In genomic region chr5:8850851-8851250, GRCm38 (mm10) we compare ENCODE assay signal across 24 mouse cellular contexts. TPM values are rescaled to one million over a fixed set of nuclear protein-coding genes. Genes with fewer than 3 reads are reported as not detected.
DNase-seq lines count a peak whose midpoint lies in the region; ATAC-seq and TF ChIP-seq lines count a peak whose summit lies in the region.
"Had no signal": no experiment of that assay in that cellular context is flagged by ENCODE, and none has a peak within 500 bp of the region (broad histone marks: within the 10 kb centered on the region; RNA-seq: fewer than 3 reads in every experiment).

No protein-coding gene starts in this region.

- H3K4me3 ChIP-seq in E14TG2a.4 (replicated peaks; ENCODE audit: low read length) (peak overlapping the region; percentile 14; the same call in 1 of the 2 replicates), ES-Bruce4 (ENCODE audit: low read depth, low read length) (no peak overlapping the region; the same call in 1 of the 2 replicates), ES-E14 (ENCODE audit: insufficient read depth in 1 of 2, low read depth in 1 of 2, low read length in 2 of 2, poor library complexity in 1 of 2, severe bottlenecking in 1 of 2) (no peak overlapping the region)
- H3K4me3 ChIP-seq in layer of hippocampus, adult 2 months, result no peak overlapping the region
- H3K4me3 ChIP-seq in midbrain, embryonic 11.5 days (ENCODE audit: low read depth, low read length), result no peak overlapping the region
- H3K4me3 ChIP-seq: embryonic facial prominence, embryonic 13.5 days; embryonic facial prominence, embryonic 15.5 days; erythroblast, embryonic 14.5 days; forebrain, embryonic 10.5 days; forebrain, embryonic 12.5 days had no signal

- no peak for TF ChIP-seq POLR2A in ES-Bruce4 (IDR thresholded peaks at IDR 0.05; ENCODE audit: insufficient read depth, low read length)

- H3K9me3 ChIP-seq in E14TG2a.4 (ENCODE audit: low read length) (no peaks in the 10 kb centered on the region), ES-Bruce4 (replicated peaks; ENCODE audit: control insufficient read depth, insufficient read depth, low read length, poor library complexity, severe bottlenecking) (no peaks in the 10 kb centered on the region), ES-E14 (ENCODE audit: control insufficient read depth, insufficient read depth, low read depth, low read length) (no peaks in the 10 kb centered on the region)
- H3K9me3 ChIP-seq in midbrain, embryonic 11.5 days (ENCODE audit: control insufficient read depth, low read length), result no peaks in the 10 kb centered on the region
- H3K9me3 ChIP-seq: embryonic facial prominence, embryonic 13.5 days; embryonic facial prominence, embryonic 15.5 days; forebrain, embryonic 10.5 days; forebrain, embryonic 12.5 days had no signal

- in situ Hi-C loops in ES-E14 (cut with MboI; ENCODE audit: low sequenced_read_pairs in 2 of 2, unreplicated experiment in 2 of 2), result no loop called here

- H3K9ac ChIP-seq in ES-Bruce4 (ENCODE audit: low read depth, poor library complexity, severe bottlenecking) (0 out of 2 replicates have a peak overlapping the region, but pooled peaks have one; percentile 40), ES-E14 (ENCODE audit: insufficient read depth, low read depth, low read length, poor library complexity, severe bottlenecking) (peak overlapping the region; percentile 15; the same call in 1 of the 2 replicates)
- H3K9ac ChIP-seq in midbrain, embryonic 11.5 days (ENCODE audit: low read length), result no peak overlapping the region
- H3K9ac ChIP-seq: embryonic facial prominence, embryonic 13.5 days; embryonic facial prominence, embryonic 15.5 days; forebrain, embryonic 12.5 days had no signal

- ATAC-seq in midbrain, embryonic 11.5 days (ENCODE audit: low FRiP score), result no peak
- ATAC-seq: forebrain, embryonic 14.5 days; forebrain, embryonic 16.5 days had no signal

- H3K27me3 ChIP-seq in E14TG2a.4 (ENCODE audit: insufficient read depth, low read length) (no peaks in the 10 kb centered on the region), ES-Bruce4 (ENCODE audit: control insufficient read depth, insufficient read depth, low read length, poor library complexity, severe bottlenecking) (no peaks in the 10 kb centered on the region)
- no peaks in the 10 kb centered on the region for H3K27me3 ChIP-seq in midbrain, embryonic 11.5 days (ENCODE audit: control insufficient read depth, insufficient read depth, low read length)
- H3K27me3 ChIP-seq: embryonic facial prominence, embryonic 13.5 days; embryonic facial prominence, embryonic 15.5 days; forebrain, embryonic 12.5 days had no signal

- no peak overlapping the region for H3K4me2 ChIP-seq in midbrain, embryonic 11.5 days
- H3K4me2 ChIP-seq: embryonic facial prominence, embryonic 13.5 days; embryonic facial prominence, embryonic 15.5 days; forebrain, embryonic 12.5 days had no signal

- peaks cover 35% of the 10 kb centered on the region for H3K36me3 ChIP-seq in E14TG2a.4 (ENCODE audit: insufficient read depth, low read length)
- 0 out of 2 replicates have a peak, but pooled peaks cover 2% of the 10 kb centered on the region for H3K36me3 ChIP-seq in ES-Bruce4 (ENCODE audit: control insufficient read depth, insufficient read depth, low read length, poor library complexity, severe bottlenecking)
- H3K36me3 ChIP-seq in ES-E14 (ENCODE audit: control insufficient read depth, insufficient read depth, low read length, poor library complexity, severe bottlenecking), result no peaks in the 10 kb centered on the region; the same call in 1 of the 2 replicates
- H3K36me3 ChIP-seq in midbrain, embryonic 11.5 days (ENCODE audit: control insufficient read depth, insufficient read depth, low read length), result no peaks in the 10 kb centered on the region
- H3K36me3 ChIP-seq: embryonic facial prominence, embryonic 13.5 days; embryonic facial prominence, embryonic 15.5 days; forebrain, embryonic 10.5 days; forebrain, embryonic 12.5 days had no signal

- TF ChIP-seq EP300 in ES-Bruce4 (IDR thresholded peaks at IDR 0.05; ENCODE audit: insufficient read depth, low read depth, low read length), result no peak

- TF ChIP-seq CTCF in E14TG2a.4 (conservative IDR thresholded peaks at IDR 0.05; ENCODE audit: low read length) (no peak), ES-Bruce4 (IDR thresholded peaks at IDR 0.05; ENCODE audit: low read depth, low read length) (no peak)
- no peak for TF ChIP-seq CTCF in layer of hippocampus, adult 2 months (conservative IDR thresholded peaks at IDR 0.05)

- H3K4me1 ChIP-seq in E14TG2a.4 (replicated peaks; ENCODE audit: low read depth, low read length) (peaks cover 31% of the 10 kb centered on the region), ES-Bruce4 (ENCODE audit: control insufficient read depth, insufficient read depth, low read length) (peaks cover 6% of the 10 kb centered on the region), ES-E14 (ENCODE audit: control insufficient read depth in 2 of 2, insufficient read depth in 2 of 2, low read length in 2 of 2, poor library complexity in 1 of 2) (peaks cover 9 to 14% of the 10 kb centered on the region in 2 experiments; a peak in 3 of 4 replicates)
- no peaks in the 10 kb centered on the region for H3K4me1 ChIP-seq in midbrain, embryonic 11.5 days (ENCODE audit: control insufficient read depth, insufficient read depth, low read length)
- H3K4me1 ChIP-seq: embryonic facial prominence, embryonic 13.5 days; embryonic facial prominence, embryonic 15.5 days; forebrain, embryonic 12.5 days had no signal

- no peak overlapping the region for H3K27ac ChIP-seq in ES-Bruce4 (ENCODE audit: insufficient read depth, low read length)
- no peak overlapping the region; the same call in 1 of the 2 replicates for H3K27ac ChIP-seq in ES-E14 (ENCODE audit: insufficient read depth, low read depth, low read length, poor library complexity, severe bottlenecking)
- no peak overlapping the region for H3K27ac ChIP-seq in layer of hippocampus, adult 2 months
- no peak overlapping the region for H3K27ac ChIP-seq in midbrain, embryonic 11.5 days (ENCODE audit: low read depth, low read length)
- H3K27ac ChIP-seq: embryonic facial prominence, embryonic 13.5 days; embryonic facial prominence, embryonic 15.5 days; forebrain, embryonic 10.5 days; forebrain, embryonic 12.5 days had no signal

- WGBS in midbrain, embryonic 11.5 days, result 41% methylated on average over 4 of the region's 4 CpGs

- DNase-seq in ES-E14 (ENCODE audit: low read depth, low spot score) (no peak), ZHBTc4 (ENCODE audit: low read depth, low spot score) (peak; percentile 67)
- no peak for DNase-seq in embryo, embryonic 10.5 days (ENCODE audit: low spot score)
- no peak for DNase-seq in layer of hippocampus, adult 2 months (ENCODE audit: low spot score in 2 of 2)
- DNase-seq in midbrain, embryonic 11.5 days (ENCODE audit: low spot score, missing footprints), result no peak
- DNase-seq: adrenal gland, adult 2 months; adrenal gland, postnatal 10 days; adrenal gland, postnatal 25 days; cerebellum, adult 11 months; cerebellum, adult 18-20 months; cerebellum, adult 8-10 months; cerebellum, adult 9-11 months; cerebellum, postnatal 25 days; embryo, embryonic 11 days had no signal

TF ChIP-seq in ES-E14, 5 proteins besides CTCF, POLR2A, EP300 and RAD21:
- TF ChIP-seq MAFK (IDR thresholded peaks at IDR 0.05; ENCODE audit: insufficient read depth, low read depth, low read length) (no peak), CHD2 (IDR thresholded peaks at IDR 0.05; ENCODE audit: low read depth, low read length) (no peak), HCFC1 (IDR thresholded peaks at IDR 0.05; ENCODE audit: borderline replicate concordance, insufficient read depth, low read length) (no peak), ZNF384 (IDR thresholded peaks at IDR 0.05; ENCODE audit: low read depth, low read length) (no peak), ZC3H11A (IDR thresholded peaks at IDR 0.05; ENCODE audit: borderline replicate concordance, low read depth, low read length) (no peak)

RNA-seq across cellular contexts. Expression of gene Abcb4, which starts 42.7 kb away (rescaled TPM):
- polyA plus RNA-seq in ES-Bruce4 (2011; ENCODE audit: insufficient read depth, insufficient read length, low read depth, missing spikeins), result 0.41 and 0.42 TPM in 2 replicates
- 0.11 TPM in 1 of 2 replicates, not detected in the other for total RNA-seq in ES-E14 (2012; rRNA removed)
- total RNA-seq in layer of hippocampus, adult 2 months (2021), result 1 to 10 TPM; 5.8 to 6.5 TPM
- polyA plus RNA-seq in midbrain, embryonic 11.5 days (2014; fragmentation: Nextera tagmentation; extraction: Ambion mirVana), result 0.46 and 0.60 TPM in 2 replicates

RNA-seq across cellular contexts. Expression of gene Abcb1b, which starts 52.9 kb away (rescaled TPM):
- 67.2 and 68.5 TPM in 2 replicates for polyA plus RNA-seq in ES-Bruce4 (2011; ENCODE audit: insufficient read depth, insufficient read length, low read depth, missing spikeins)
- total RNA-seq in ES-E14 (2012; rRNA removed), result 72.2 and 76.6 TPM in 2 replicates
- 1 to 10 TPM; 3.4 to 4.8 TPM for total RNA-seq in layer of hippocampus, adult 2 months (2021)
- 0.92 and 1.0 TPM in 2 replicates for polyA plus RNA-seq in midbrain, embryonic 11.5 days (2014; fragmentation: Nextera tagmentation; extraction: Ambion mirVana)
- total RNA-seq: MEL had no signal
- polyA plus RNA-seq: erythroblast, embryonic 14.5 days had no signal

Comparison
In these comparisons a context has a peak if more than half of its experiments do, and no peak if none do; other contexts are left out.
1. RNA of gene Abcb1b, which starts 52.9 kb away (total RNA-seq): 72.2 to 76.6 TPM in ES-E14; 3.4 to 4.8 TPM in layer of hippocampus, adult 2 months; every median in the first group is over 10 times any median in the second.